8 mouse cellular contexts compared by ENCODE assay signal in genomic region chr17:34003426-34003825, GRCm38 (mm10). TPM values are rescaled to one million over a fixed set of nuclear protein-coding genes. Genes with fewer than 3 reads are reported as not detected.
DNase-seq lines count a peak whose midpoint lies in the region; ATAC-seq and TF ChIP-seq lines count a peak whose summit lies in the region.

No protein-coding gene starts in this region.

- TF ChIP-seq EP300 in MEL (IDR thresholded peaks at IDR 0.05; ENCODE audit: low read depth in 1 of 2, low read length in 2 of 2): no peak
- no peak for TF ChIP-seq EP300 in liver, postnatal 0 days (IDR thresholded peaks at IDR 0.05; ENCODE audit: low read depth)

- TF ChIP-seq POLR2A in MEL (IDR thresholded peaks at IDR 0.05; ENCODE audit: control insufficient read depth in 1 of 2, insufficient read depth in 1 of 2, low read depth in 1 of 2, low read length in 2 of 2, poor library complexity in 1 of 2): no peak

- no peak overlapping the region for H3K4me2 ChIP-seq in liver, postnatal 0 days (ENCODE audit: low read depth, low read length)

- peak; percentile 1 for TF ChIP-seq RAD21 in MEL (IDR thresholded peaks at IDR 0.05; ENCODE audit: low read depth, low read length)

- WGBS in liver, postnatal 0 days (ENCODE audit: insufficient replicate concordance): 6% methylated on average over 5 of the region's 5 CpGs

- peak; percentile 66 for TF ChIP-seq CTCF in left cerebral cortex, adult 2 months (IDR thresholded peaks at IDR 0.05)
- TF ChIP-seq CTCF in MEL (IDR thresholded peaks at IDR 0.05 in 2 of 3, conservative IDR thresholded peaks at IDR 0.05 in 1 of 3; ENCODE audit: control insufficient read depth in 1 of 3, insufficient read depth in 1 of 3, low read depth in 2 of 3, low read length in 3 of 3, poor library complexity in 1 of 3, severe bottlenecking in 1 of 3): peak; percentile 13 to 30 (median 23); a peak in 4 of 6 replicates
- TF ChIP-seq CTCF in liver, postnatal 0 days (IDR thresholded peaks at IDR 0.05; ENCODE audit: low read depth): peak; percentile 90

- H3K4me1 ChIP-seq in MEL (ENCODE audit: control insufficient read depth in 1 of 2, insufficient read depth in 2 of 2, low read length in 2 of 2): no peaks in the 10 kb centered on the region
- peaks cover 11% of the 10 kb centered on the region for H3K4me1 ChIP-seq in liver, postnatal 0 days (ENCODE audit: insufficient read depth)

- no peak overlapping the region for H3K9ac ChIP-seq in MEL (ENCODE audit: control insufficient read depth, low read depth, low read length, poor library complexity, severe bottlenecking)
- no peak overlapping the region for H3K9ac ChIP-seq in liver, postnatal 0 days (replicated peaks)

- no peaks in the 10 kb centered on the region; a peak in 1 of 4 replicates for H3K27me3 ChIP-seq in MEL (ENCODE audit: control insufficient read depth in 1 of 2, insufficient read depth in 2 of 2, low read length in 2 of 2)
- no peaks in the 10 kb centered on the region for H3K27me3 ChIP-seq in liver, postnatal 0 days (ENCODE audit: insufficient read depth, low read length)

- no peaks in the 10 kb centered on the region for H3K36me3 ChIP-seq in MEL (ENCODE audit: control insufficient read depth in 1 of 2, insufficient read depth in 2 of 2, low read length in 2 of 2)
- H3K36me3 ChIP-seq in liver, postnatal 0 days (replicated peaks; ENCODE audit: insufficient read depth, low read length): no peaks in the 10 kb centered on the region

- H3K27ac ChIP-seq in left cerebral cortex, adult 2 months: no peak overlapping the region
- no peak overlapping the region for H3K27ac ChIP-seq in MEL (ENCODE audit: control insufficient read depth, low read depth, low read length)
- H3K27ac ChIP-seq in liver, postnatal 0 days (ENCODE audit: low read depth): no peak overlapping the region

- intact Hi-C loops in left cerebral cortex, adult 2 months (cut with DNase I): loop anchor here (5.0 kb wide), 1 partner anchor 36 kb away; no protein-coding TSS in a partner anchor
- intact Hi-C loops in left cerebral cortex, postnatal 10 days (cut with DNase I): no loop called here

- DNase-seq in cerebellum, postnatal 14 days: peak; percentile 47 to 74
- no peak for DNase-seq in cerebellum, adult 11-12 months
- no peak for DNase-seq in left cerebral cortex, adult 2 months (ENCODE audit: extremely low spot score in 1 of 2, low spot score in 2 of 2)
- DNase-seq in left cerebral cortex, postnatal 10 days (ENCODE audit: extremely low spot score in 1 of 2, low spot score in 2 of 2): no peak
- DNase-seq in MEL (ENCODE audit: low read depth, low spot score): no peak
- peak; percentile 66 for DNase-seq in liver, postnatal 0 days
- no peak for DNase-seq in gastrocnemius, adult 18-20 months (ENCODE audit: low spot score)

- no peaks in the 10 kb centered on the region for H3K9me3 ChIP-seq in MEL (replicated peaks; ENCODE audit: insufficient read depth, low read length)
- no peaks in the 10 kb centered on the region for H3K9me3 ChIP-seq in liver, postnatal 0 days (ENCODE audit: low read length)

- peaks cover 2% of the 10 kb centered on the region for H3K79me2 ChIP-seq in MEL (ENCODE audit: control insufficient read depth, insufficient read depth, low read length, poor library complexity)

- no peak for ATAC-seq in liver, postnatal 0 days
- ATAC-seq in inflammation-experienced regulatory T-cells, adult 6 months: no peak

- H3K4me3 ChIP-seq in left cerebral cortex, adult 2 months: no peak overlapping the region
- H3K4me3 ChIP-seq in MEL (ENCODE audit: control insufficient read depth in 1 of 2, insufficient read depth in 1 of 2, low read depth in 2 of 2, low read length in 2 of 2): no peak overlapping the region
- H3K4me3 ChIP-seq in liver, postnatal 0 days (ENCODE audit: low read depth, low read length): no peak overlapping the region

TF ChIP-seq in MEL, 35 proteins besides CTCF, POLR2A, EP300 and RAD21:
- TF ChIP-seq MYC (IDR thresholded peaks at IDR 0.05; ENCODE audit: low read depth, low read length): no peak
- no peak for TF ChIP-seq ETS1 (IDR thresholded peaks at IDR 0.05; ENCODE audit: low read depth, low read length)
- TF ChIP-seq MAZ (IDR thresholded peaks at IDR 0.05; ENCODE audit: low read depth, low read length): no peak
- TF ChIP-seq CHD2 (IDR thresholded peaks at IDR 0.05; ENCODE audit: low read length): no peak
- TF ChIP-seq MAFK (IDR thresholded peaks at IDR 0.05; ENCODE audit: borderline replicate concordance, low read depth, low read length): no peak
- no peak for TF ChIP-seq MXI1 (IDR thresholded peaks at IDR 0.05; ENCODE audit: low read depth, low read length)
- TF ChIP-seq RCOR1 (IDR thresholded peaks at IDR 0.05; ENCODE audit: low read depth, low read length): no peak
- TF ChIP-seq POLR2AphosphoS5 (IDR thresholded peaks at IDR 0.05; ENCODE audit: borderline replicate concordance, low read depth, low read length): no peak
- TF ChIP-seq KAT2A (conservative IDR thresholded peaks at IDR 0.05; ENCODE audit: low read depth, low read length): no peak
- TF ChIP-seq ZMIZ1 (IDR thresholded peaks at IDR 0.05; ENCODE audit: low read depth, low read length): no peak
- TF ChIP-seq NELFE (IDR thresholded peaks at IDR 0.05; ENCODE audit: low read depth, low read length): no peak
- TF ChIP-seq USF1 (IDR thresholded peaks at IDR 0.05; ENCODE audit: low read depth, low read length): no peak
- TF ChIP-seq MEF2A (IDR thresholded peaks at IDR 0.05; ENCODE audit: extremely low read depth, insufficient replicate concordance, low read depth, low read length, poor library complexity, severe bottlenecking): no peak
- TF ChIP-seq TAL1 (IDR thresholded peaks at IDR 0.05; ENCODE audit: low read length): no peak
- TF ChIP-seq POLR2AphosphoS2 (IDR thresholded peaks at IDR 0.05; ENCODE audit: low read length): no peak
TF ChIP-seq in MEL: peak in this region for 0.

RNA-seq across cellular contexts. Expression of gene H2-K1, which starts 3.3 kb away (rescaled TPM):
- total RNA-seq in left cerebral cortex, adult 2 months (2021): 10 to 100 TPM; 19.7 to 23.5 TPM
- 10 to 100 TPM; 10.6 to 11.8 TPM for total RNA-seq in left cerebral cortex, postnatal 10 days (2021)
- total RNA-seq in MEL (2012; rRNA removed): 81.1 and 87.9 TPM in 2 replicates
- 100 to 1,000 TPM in 1 of 2 experiments, not detected in 1; 113 TPM for polyA plus RNA-seq in MEL (2012; ENCODE audit: insufficient read depth in 1 of 2, insufficient read length in 2 of 2, low read depth in 1 of 2, low replicate concordance in 2 of 2, missing spikeins in 1 of 2)
- polyA plus RNA-seq in liver, postnatal 0 days (2015; fragmentation: Nextera tagmentation; extraction: Ambion mirVana): 274 and 288 TPM in 2 replicates
- polyA plus RNA-seq in inflammation-experienced regulatory T-cells, adult 6 months (2017; shearing (Covaris generic)): 1,000 to 10,000 TPM; 4,943 to 7,708 (median 5,398) TPM
- 10 to 100 TPM; 47.2 to 57.7 TPM for total RNA-seq in gastrocnemius, adult 18-20 months (2021)

RNA-seq across cellular contexts. Expression of gene Ring1, which starts 21.1 kb away (rescaled TPM):
- 10 to 100 TPM; 34.8 to 44.9 TPM for total RNA-seq in left cerebral cortex, adult 2 months (2021)
- 10 to 100 TPM; 23.2 to 24.9 TPM for total RNA-seq in left cerebral cortex, postnatal 10 days (2021)
- total RNA-seq in MEL (2012; rRNA removed): 12.4 and 18.3 TPM in 2 replicates
- polyA plus RNA-seq in MEL (2012; ENCODE audit: insufficient read depth in 1 of 2, insufficient read length in 2 of 2, low read depth in 1 of 2, low replicate concordance in 2 of 2, missing spikeins in 1 of 2): 10 to 100 TPM in 1 of 2 experiments, not detected in 1; 28.4 TPM
- polyA plus RNA-seq in liver, postnatal 0 days (2015; fragmentation: Nextera tagmentation; extraction: Ambion mirVana): 6.0 and 7.1 TPM in 2 replicates
- 1 to 10 TPM; 1.6 to 2.8 (median 2.5) TPM for polyA plus RNA-seq in inflammation-experienced regulatory T-cells, adult 6 months (2017; shearing (Covaris generic))
- 10 to 100 TPM; 12.5 to 13.5 TPM for total RNA-seq in gastrocnemius, adult 18-20 months (2021)

RNA-seq across cellular contexts. Expression of gene H2-Ke6, which starts 24.4 kb away (rescaled TPM):
- 10 to 100 TPM; 34.4 to 41.2 TPM for total RNA-seq in left cerebral cortex, adult 2 months (2021)
- 10 to 100 TPM; 29.7 to 32.0 TPM for total RNA-seq in left cerebral cortex, postnatal 10 days (2021)
- total RNA-seq in MEL (2012; rRNA removed): 19.6 and 24.1 TPM in 2 replicates
- polyA plus RNA-seq in MEL (2012; ENCODE audit: insufficient read depth in 1 of 2, insufficient read length in 2 of 2, low read depth in 1 of 2, low replicate concordance in 2 of 2, missing spikeins in 1 of 2): 10 to 100 TPM in 1 of 2 experiments, not detected in 1; 34.4 TPM
- 49.1 and 51.6 TPM in 2 replicates for polyA plus RNA-seq in liver, postnatal 0 days (2015; fragmentation: Nextera tagmentation; extraction: Ambion mirVana)
- 10 to 100 TPM; 28.0 to 31.5 (median 30.7) TPM for polyA plus RNA-seq in inflammation-experienced regulatory T-cells, adult 6 months (2017; shearing (Covaris generic))
- total RNA-seq in gastrocnemius, adult 18-20 months (2021): 10 to 100 TPM; 80.3 to 82.1 TPM

RNA-seq across cellular contexts. Expression of gene Slc39a7, which starts 28.1 kb away (rescaled TPM):
- total RNA-seq in left cerebral cortex, adult 2 months (2021): 100 to 1,000 TPM in 1 of 2 experiments, 10 to 100 TPM in 1; 98.6 to 104 TPM
- 100 to 1,000 TPM in 1 of 2 experiments, 10 to 100 TPM in 1; 90.7 to 101 TPM for total RNA-seq in left cerebral cortex, postnatal 10 days (2021)
- 125 and 152 TPM in 2 replicates for total RNA-seq in MEL (2012; rRNA removed)
- polyA plus RNA-seq in MEL (2012; ENCODE audit: insufficient read depth in 1 of 2, insufficient read length in 2 of 2, low read depth in 1 of 2, low replicate concordance in 2 of 2, missing spikeins in 1 of 2): 100 to 1,000 TPM in 1 of 2 experiments, not detected in 1; 150 TPM
- polyA plus RNA-seq in liver, postnatal 0 days (2015; fragmentation: Nextera tagmentation; extraction: Ambion mirVana): 41.3 and 43.4 TPM in 2 replicates
- polyA plus RNA-seq in inflammation-experienced regulatory T-cells, adult 6 months (2017; shearing (Covaris generic)): 10 to 100 TPM; 40.8 to 49.3 (median 44.7) TPM
- total RNA-seq in gastrocnemius, adult 18-20 months (2021): 10 to 100 TPM; 41.0 to 50.2 TPM

RNA-seq across cellular contexts. Expression of gene Rxrb, which starts 28.2 kb away (rescaled TPM):
- total RNA-seq in left cerebral cortex, adult 2 months (2021): 10 to 100 TPM; 84.7 to 86.2 TPM
- total RNA-seq in left cerebral cortex, postnatal 10 days (2021): 10 to 100 TPM; 74.8 to 78.7 TPM
- total RNA-seq in MEL (2012; rRNA removed): 37.2 and 37.6 TPM in 2 replicates
- polyA plus RNA-seq in MEL (2012; ENCODE audit: insufficient read depth in 1 of 2, insufficient read length in 2 of 2, low read depth in 1 of 2, low replicate concordance in 2 of 2, missing spikeins in 1 of 2): 10 to 100 TPM in 1 of 2 experiments, not detected in 1; 63.4 TPM
- polyA plus RNA-seq in liver, postnatal 0 days (2015; fragmentation: Nextera tagmentation; extraction: Ambion mirVana): 16.2 and 16.4 TPM in 2 replicates
- polyA plus RNA-seq in inflammation-experienced regulatory T-cells, adult 6 months (2017; shearing (Covaris generic)): 10 to 100 TPM in 2 of 3 experiments, 1 to 10 TPM in 1; 7.8 to 10.6 (median 10.1) TPM
- 10 to 100 TPM; 34.9 to 37.0 TPM for total RNA-seq in gastrocnemius, adult 18-20 months (2021)

Comparison
In these comparisons a context has a peak if more than half of its experiments do, and no peak if none do; other contexts are left out.
1. DNase-seq: peak in cerebellum, postnatal 14 days (2 of 2) and liver, postnatal 0 days (single experiment); none in cerebellum, adult 11-12 months (single experiment), left cerebral cortex, adult 2 months (0 of 2), left cerebral cortex, postnatal 10 days (0 of 2), MEL (single experiment) and gastrocnemius, adult 18-20 months (single experiment).
2. CTCF ChIP-seq: peak in every context shown above with its lines; median percentile 90 in liver, postnatal 0 days; 66 in left cerebral cortex, adult 2 months; 23 in MEL.